Mouse (Mus musculus) lung, postnatal 0 days (tissue): Measurements from ENCODE around the gene 2010111I01Rik. TPM values are rescaled to one million over a fixed set of nuclear protein-coding genes. Genes with fewer than 3 reads are reported as not detected.

ENCODE experiments used
- ATAC-seq: fragments of 200-750 bp; cut with Nextera tagmentation; 2 replicates; pipeline ENCODE4 v1.8.0; 2017; ENCODE audit warnings: moderate library complexity
- DNase-seq: peaks from one replicate; pipeline ENCODE4 v3.0.0-alpha.2; 2016; ENCODE audit warnings: low spot score
- H3K27ac ChIP-seq: fragments of 300-500 bp; sonication (generic); 2 replicates; pipeline ENCODE4 v1.5.1; 2014; ENCODE audit warnings: antibody characterized with exemption, mild to moderate bottlenecking, low read length, mixed read lengths
- H3K27me3 ChIP-seq: fragments of 300-500 bp; sonication (generic); replicated peaks from 2 replicates; pipeline ENCODE4 v1.6.1; 2014; ENCODE audit warnings: low read length, mixed read lengths; ENCODE audit not compliant: insufficient read depth
- H3K36me3 ChIP-seq: fragments of 300-500 bp; sonication (generic); 2 replicates; pipeline ENCODE4 v1.6.1; 2014; ENCODE audit warnings: low read length, mixed read lengths; ENCODE audit not compliant: insufficient read depth
- H3K4me1 ChIP-seq: fragments of 300-500 bp; sonication (generic); 2 replicates; pipeline ENCODE4 v1.6.1; 2014; ENCODE audit warnings: antibody characterized with exemption, low read depth, low read length, mixed read lengths; ENCODE audit not compliant: insufficient read depth
- H3K4me2 ChIP-seq: fragments of 300-500 bp; sonication (generic); replicated peaks from 2 replicates; pipeline ENCODE4 v1.6.1; 2014; ENCODE audit warnings: low read depth, mild to moderate bottlenecking, low read length, moderate library complexity, mixed read lengths
- H3K4me3 ChIP-seq: fragments of 300-500 bp; sonication (generic); 2 replicates; pipeline ENCODE4 v1.5.1; 2014; ENCODE audit warnings: low read depth, low read length
- H3K9ac ChIP-seq: fragments of 300-500 bp; sonication (generic); replicated peaks from 2 replicates; pipeline ENCODE4 v1.6.1; 2014; ENCODE audit warnings: low read depth, mild to moderate bottlenecking
- H3K9me3 ChIP-seq: fragments of 300-500 bp; sonication (generic); 2 replicates; pipeline ENCODE4 v1.6.1; 2016; ENCODE audit warnings: low read length, mixed read lengths
- CTCF ChIP-seq: IDR thresholded peaks from 2 replicates; pipeline ENCODE4 v1.5.1; 2016; ENCODE audit warnings: antibody characterized with exemption, mild to moderate bottlenecking
- EP300 ChIP-seq: IDR thresholded peaks from 2 replicates; pipeline ENCODE4 v1.6.1; 2016; ENCODE audit warnings: antibody characterized with exemption, mild to moderate bottlenecking, control low read depth
- WGBS: fragments of 180-500 bp; shearing (Covaris S2); extraction: QIAGEN DNeasy Blood & Tissue Kit; methylation state at CpG from one replicate; pipeline ENCODE4 v1.1.7; 2014; 5-methylcytosine and 5-hydroxymethylcytosine counted together
- polyA plus RNA-seq: library from polyadenylated mRNA; unstranded; fragments of >200 nt; fragmentation: Nextera tagmentation; extraction: Ambion mirVana; gene quantifications from 2 replicates; pipeline ENCODE4 v1.2.1, GENCODE M21; 2015

The 2010111I01Rik gene
- polyA plus RNA-seq, 1 experiment from 2014 or later = 130 TPM

DNA sequence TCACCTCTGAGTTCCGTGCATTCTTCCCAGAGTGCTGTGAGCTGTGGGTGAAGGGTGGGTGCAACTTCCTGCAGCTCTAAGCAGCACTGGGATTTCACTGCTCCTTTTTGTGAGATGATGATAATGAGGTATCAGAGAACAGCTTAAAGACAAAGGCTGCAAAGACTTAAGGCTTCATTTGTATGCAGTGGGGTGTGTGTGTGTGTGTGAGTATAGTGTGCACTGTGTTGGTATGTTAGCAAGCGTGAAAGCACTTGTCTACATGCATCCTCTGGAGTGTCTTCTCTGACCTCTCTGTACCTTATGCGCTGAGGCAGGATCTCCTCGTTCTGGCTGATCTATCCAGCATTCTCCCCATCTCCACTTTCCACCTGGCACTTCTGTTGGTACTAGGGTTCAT is 221.5 kb downstream of the 2010111I01Rik start:
- 52% methylated on average over 4 of the region's 4 CpGs for WGBS
- ATAC-seq = no peak
- Histone ChIP-seq H3K4me1 (peaks cover 12% of the 10 kb centered on the region; the same call in 1 of the 2 replicates), H3K4me3 (no peak overlapping the region), H3K9ac (no peak overlapping the region), H3K27me3 (no peaks in the 10 kb centered on the region), H3K27ac (peak overlapping the region; percentile 58; the same call in 1 of the 2 replicates), H3K9me3 (no peaks in the 10 kb centered on the region), H3K4me2 (no peak overlapping the region), H3K36me3 (no peaks in the 10 kb centered on the region)
- TF ChIP-seq EP300 = no peak
- no peak for TF ChIP-seq CTCF
- no peak for DNase-seq

GRCm38 (mm10) chr13:63186642-63187041 is 221.9 kb downstream of the 2010111I01Rik start:
- Histone ChIP-seq H3K27me3 (no peaks in the 10 kb centered on the region), H3K36me3 (no peaks in the 10 kb centered on the region), H3K4me2 (no peak overlapping the region), H3K9me3 (no peaks in the 10 kb centered on the region), H3K27ac (peak overlapping the region; percentile 58), H3K9ac (no peak overlapping the region), H3K4me3 (no peak overlapping the region), H3K4me1 (peaks cover 12% of the 10 kb centered on the region; the same call in 1 of the 2 replicates)
- ATAC-seq (no peak), DNase-seq (no peak)
- no peak for TF ChIP-seq EP300
- TF ChIP-seq CTCF = no peak
- WGBS = 62% methylated on average over 1 of the region's 1 CpGs

DNA sequence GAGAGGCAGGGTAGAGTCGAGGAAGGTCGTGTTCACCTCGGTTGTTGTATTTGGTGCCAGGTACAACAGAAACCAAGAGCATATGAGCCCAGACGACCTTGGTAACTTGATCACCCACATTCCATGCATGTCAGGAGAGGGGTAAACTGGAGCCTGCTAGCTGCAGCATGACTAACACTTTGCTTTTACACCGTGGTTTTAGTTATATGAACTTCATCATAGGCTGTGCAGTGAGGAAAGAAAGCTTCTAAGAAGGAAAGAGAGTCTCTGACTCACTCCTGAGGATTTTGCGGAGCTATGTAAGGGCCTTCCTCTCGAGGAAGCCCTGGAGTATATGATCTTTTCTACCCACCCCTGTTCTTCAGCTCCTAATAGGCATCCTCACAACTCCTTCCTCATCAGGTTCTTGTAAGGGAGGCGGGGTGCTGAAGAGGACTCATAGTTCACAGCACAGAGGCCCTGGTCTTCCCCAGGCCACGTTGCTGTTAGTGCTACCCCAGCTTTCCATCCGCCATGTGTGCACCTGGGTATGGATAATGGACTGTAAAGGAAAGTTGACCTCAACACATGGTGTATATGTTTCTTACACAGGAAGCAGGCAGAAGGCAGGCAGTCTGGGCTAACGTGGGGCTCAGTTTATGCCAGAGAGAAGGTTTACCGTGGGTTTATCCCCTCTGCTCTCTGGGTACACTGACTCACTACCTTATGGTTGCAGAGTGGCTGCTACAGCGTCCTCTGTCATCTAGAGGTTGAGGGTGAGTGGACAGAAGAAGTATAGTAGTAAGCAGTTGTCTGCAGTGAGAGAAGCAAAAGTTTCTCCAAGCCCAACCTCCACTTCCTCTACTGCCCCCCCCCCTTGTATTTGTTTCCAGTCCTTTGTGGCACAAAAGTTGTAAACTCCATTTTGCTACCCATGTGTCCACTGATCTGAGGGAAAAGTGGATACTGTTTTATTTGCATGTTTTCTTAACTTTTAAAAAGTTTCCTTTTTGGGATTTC is 222.8 kb downstream of the 2010111I01Rik start:
- peak; percentile 88 for ATAC-seq
- peak overlapping the region; percentile 58 for H3K27ac ChIP-seq
- H3K4me3 ChIP-seq = no peak overlapping the region
- H3K4me2 ChIP-seq = no peak overlapping the region
- peak; percentile 85 for DNase-seq
- no peak overlapping the region for H3K9ac ChIP-seq
- H3K4me1 ChIP-seq = peaks cover 12% of the 10 kb centered on the region; the same call in 1 of the 2 replicates
- TF ChIP-seq CTCF (no peak), EP300 (peak; percentile 81)
- no peaks in the 10 kb centered on the region for H3K27me3 ChIP-seq
- no peaks in the 10 kb centered on the region for H3K36me3 ChIP-seq
- WGBS = 42% methylated on average over 13 of the region's 13 CpGs
- H3K9me3 ChIP-seq = no peaks in the 10 kb centered on the region

DNA sequence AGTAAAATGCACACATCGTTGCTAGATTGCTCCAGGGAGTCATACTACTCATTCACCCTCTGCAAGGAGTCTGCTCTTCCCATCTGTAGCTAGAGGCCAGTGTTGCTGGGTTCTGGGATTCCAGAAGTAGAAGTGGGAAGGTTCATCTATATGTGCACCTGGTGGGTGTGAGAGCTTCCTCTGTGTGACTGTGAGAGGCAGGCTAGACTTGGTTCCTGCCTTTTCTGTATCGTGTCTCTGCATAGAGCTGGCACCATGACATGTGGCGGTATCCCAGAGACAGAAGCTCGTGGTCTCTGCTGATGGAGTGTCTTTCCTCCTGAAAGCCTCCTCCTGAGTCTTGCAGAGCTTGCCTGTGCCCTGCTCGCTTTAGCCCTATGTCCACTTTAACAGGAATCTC is 223.6 kb downstream of the 2010111I01Rik start:
- ATAC-seq = no peak
- TF ChIP-seq EP300 (no peak), CTCF (no peak)
- WGBS = 61% methylated on average over 5 of the region's 5 CpGs
- Histone ChIP-seq H3K4me3 (no peak overlapping the region), H3K27ac (peak overlapping the region; percentile 43; the same call in 1 of the 2 replicates), H3K9me3 (no peaks in the 10 kb centered on the region), H3K4me1 (peaks cover 12% of the 10 kb centered on the region; the same call in 1 of the 2 replicates), H3K36me3 (no peaks in the 10 kb centered on the region), H3K9ac (no peak overlapping the region), H3K27me3 (no peaks in the 10 kb centered on the region), H3K4me2 (no peak overlapping the region)
- no peak for DNase-seq

DNA sequence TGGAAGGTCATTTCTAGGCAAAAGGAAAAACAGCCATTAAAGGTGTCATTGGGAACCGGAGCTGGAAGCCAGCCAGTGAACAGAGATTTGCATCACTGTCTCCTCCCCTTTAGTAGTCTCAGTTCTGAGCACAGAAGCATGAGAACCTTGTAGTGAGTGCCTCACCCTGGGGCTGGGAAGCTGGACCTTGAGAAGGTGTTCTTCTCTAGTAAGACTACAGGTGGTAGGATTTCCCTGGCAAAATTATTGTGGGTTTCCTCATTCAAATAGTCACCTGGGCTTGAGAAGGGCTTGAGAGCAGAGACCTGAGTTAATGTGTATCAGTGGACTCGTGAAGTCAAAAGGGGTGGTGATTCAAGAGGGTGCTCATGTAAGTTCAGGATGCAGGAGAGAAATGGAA is 224.1 kb downstream of the 2010111I01Rik start:
- H3K27ac ChIP-seq = peak overlapping the region; percentile 43; the same call in 1 of the 2 replicates
- TF ChIP-seq CTCF (peak; percentile 12; the same call in 1 of the 2 replicates), EP300 (peak; percentile 30; the same call in 1 of the 2 replicates)
- WGBS = 38% methylated on average over 2 of the region's 2 CpGs
- H3K4me2 ChIP-seq = no peak overlapping the region
- H3K27me3 ChIP-seq = no peaks in the 10 kb centered on the region
- H3K9ac ChIP-seq = no peak overlapping the region
- DNase-seq (peak; percentile 88), ATAC-seq (peak; percentile 64)
- peaks cover 12% of the 10 kb centered on the region; the same call in 1 of the 2 replicates for H3K4me1 ChIP-seq
- H3K4me3 ChIP-seq = no peak overlapping the region
- no peaks in the 10 kb centered on the region for H3K9me3 ChIP-seq
- H3K36me3 ChIP-seq = no peaks in the 10 kb centered on the region

DNA sequence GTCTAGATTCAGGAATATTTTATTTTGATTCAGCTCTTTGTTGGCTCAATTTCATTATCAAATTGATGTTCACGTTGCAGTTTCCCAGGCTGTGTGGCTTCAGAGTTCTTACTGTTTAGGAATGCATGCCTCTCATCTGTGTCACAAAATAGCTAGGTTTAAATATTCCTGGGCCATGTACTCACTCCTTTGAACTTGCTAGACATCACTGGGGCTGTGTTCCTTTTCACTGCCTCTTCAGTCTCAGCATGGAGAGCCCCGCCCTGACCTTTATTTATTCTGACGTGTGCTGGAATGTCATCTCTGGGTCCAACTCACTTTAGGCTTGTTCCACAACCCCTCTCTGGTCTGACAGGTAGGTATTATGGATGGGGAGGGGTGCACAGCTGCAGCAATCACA is 228.7 kb downstream of the 2010111I01Rik start:
- no peak overlapping the region for H3K4me2 ChIP-seq
- H3K9ac ChIP-seq = no peak overlapping the region
- H3K9me3 ChIP-seq = no peaks in the 10 kb centered on the region
- no peaks in the 10 kb centered on the region for H3K27me3 ChIP-seq
- peaks cover 2% of the 10 kb centered on the region; the same call in 1 of the 2 replicates for H3K4me1 ChIP-seq
- TF ChIP-seq EP300 (peak; percentile 53), CTCF (no peak)
- H3K36me3 ChIP-seq = no peaks in the 10 kb centered on the region
- peak; percentile 30; the same call in 1 of the 2 replicates for ATAC-seq
- 33% methylated on average over 3 of the region's 3 CpGs for WGBS
- H3K27ac ChIP-seq = no peak overlapping the region
- no peak for DNase-seq
- H3K4me3 ChIP-seq = no peak overlapping the region
